Mouse (Mus musculus) E14TG2a.4 (cell line): ENCODE results near the gene Adap2.

Source experiments
- CTCF ChIP-seq: conservative IDR thresholded peaks from 2 replicates; pipeline ENCODE4 v1.5.1; 2014; ENCODE audit warnings: low read length
- POU5F1 ChIP-seq: IDR thresholded peaks from 2 replicates; pipeline ENCODE4 v1.6.1; 2014; ENCODE audit warnings: low read length, borderline replicate concordance

GRCm38 (mm10) chr11:80152376-80152775 is 1.5 kb upstream of the Adap2 start:
- TF ChIP-seq CTCF (no peak), POU5F1 (no peak)
